Mouse (Mus musculus): ENCODE results near the gene Psmd12.

GRCm38 (mm10) chr11:107547351-107548203 is 68.3 kb downstream of the Psmd12 start, which contains the start of gene Helz:
- TF ChIP-seq CTCF (IDR thresholded peaks at IDR 0.05; ENCODE audit: low read depth, low read length) (no peak), POLR2A (IDR thresholded peaks at IDR 0.05; ENCODE audit: borderline replicate concordance, low read depth, low read length) (no peak)

Data from bone marrow macrophage, adult 2 months (primary cell).